Mouse (Mus musculus) v-Abl transformed pro-B cells (cell line): ENCODE measurements around the gene Ppp2r1b.

Source experiments
- in situ Hi-C, 2 experiments: fragments of 400-800 bp; cut with MboI; formaldehyde crosslinking; loops; one replicate each; pipeline ENCODE4 v1.15.1; 2025; ENCODE audit not compliant: unreplicated experiment in 2 of 2

The Ppp2r1b gene

DNA sequence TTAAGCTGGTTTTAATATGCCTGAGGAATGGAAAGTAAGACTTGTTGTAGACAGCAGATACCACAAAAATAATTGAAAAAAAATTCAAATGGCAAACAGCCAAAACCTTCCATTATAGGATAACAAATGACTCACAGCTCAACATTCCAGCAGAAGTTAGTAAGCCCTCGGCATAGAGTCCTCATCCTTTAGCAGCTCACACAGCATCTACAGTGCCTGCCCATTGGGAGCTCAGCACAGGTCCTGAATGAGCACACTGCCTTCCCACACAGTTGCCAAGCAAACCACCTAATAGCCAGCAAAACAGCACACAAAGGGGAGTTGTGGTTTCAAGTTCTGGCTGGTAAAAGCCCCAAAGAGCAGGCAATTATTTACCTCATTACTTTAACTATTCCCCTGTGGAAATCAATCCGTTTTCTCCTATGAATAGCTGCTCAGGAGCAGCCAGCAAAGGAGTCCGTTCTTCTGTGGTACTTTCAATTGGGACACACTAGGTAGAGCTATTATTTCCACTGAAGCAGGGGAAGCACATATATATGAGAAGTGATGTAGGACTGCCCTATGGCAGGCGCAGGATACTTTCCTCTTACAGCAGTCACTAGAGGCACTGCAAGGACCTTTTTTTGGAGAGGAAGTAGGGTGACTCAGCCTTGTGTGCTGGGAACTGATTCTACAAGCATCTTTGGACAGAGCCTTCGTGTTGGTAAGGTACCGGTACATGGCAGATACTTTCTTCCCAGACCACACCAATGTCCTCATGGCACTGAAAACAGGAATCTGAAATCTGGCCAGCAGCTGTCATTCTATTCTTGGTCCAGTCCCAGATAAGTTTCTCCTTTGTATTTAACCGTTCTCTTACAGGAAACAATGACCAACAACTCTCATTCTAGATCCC is 55.2 kb downstream of the Ppp2r1b start:
- in situ Hi-C loops, result no loop called here

DNA sequence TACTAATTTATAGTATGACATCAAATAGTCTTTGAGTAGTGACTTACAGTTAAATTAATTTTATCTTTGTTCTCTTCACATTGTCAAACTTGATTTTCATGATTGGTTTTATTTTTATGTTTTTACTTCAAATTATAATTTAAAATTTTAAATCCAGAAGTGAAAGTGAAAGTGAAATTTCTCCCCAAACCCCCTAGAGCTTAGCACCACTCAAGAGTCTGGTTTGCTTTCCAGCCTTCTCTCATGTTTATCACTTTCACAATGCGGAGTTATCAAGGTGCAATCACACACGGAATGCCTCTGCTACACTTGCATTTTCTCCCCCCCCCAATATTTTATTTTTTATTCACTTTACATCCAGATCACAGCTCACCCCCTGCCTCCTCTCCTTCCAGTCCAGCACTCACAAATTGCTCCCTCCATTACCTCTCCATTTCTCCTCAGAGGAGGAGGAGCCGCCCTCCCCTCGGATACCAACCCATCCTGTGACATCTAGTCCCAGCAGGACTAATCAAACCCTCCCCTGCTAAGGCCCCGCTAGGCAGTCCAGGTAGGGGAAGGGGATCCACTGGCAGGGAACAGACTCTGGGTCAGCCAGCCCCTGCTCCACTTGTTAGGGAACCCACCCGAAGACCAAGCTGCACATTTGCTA is 59.2 kb downstream of the Ppp2r1b start:
- in situ Hi-C loops, result no loop called here

- in situ Hi-C loops, result no loop called here
Measured at GRCm38 (mm10) chr9:50905321-50905720, 60.2 kb downstream of the Ppp2r1b start.

DNA sequence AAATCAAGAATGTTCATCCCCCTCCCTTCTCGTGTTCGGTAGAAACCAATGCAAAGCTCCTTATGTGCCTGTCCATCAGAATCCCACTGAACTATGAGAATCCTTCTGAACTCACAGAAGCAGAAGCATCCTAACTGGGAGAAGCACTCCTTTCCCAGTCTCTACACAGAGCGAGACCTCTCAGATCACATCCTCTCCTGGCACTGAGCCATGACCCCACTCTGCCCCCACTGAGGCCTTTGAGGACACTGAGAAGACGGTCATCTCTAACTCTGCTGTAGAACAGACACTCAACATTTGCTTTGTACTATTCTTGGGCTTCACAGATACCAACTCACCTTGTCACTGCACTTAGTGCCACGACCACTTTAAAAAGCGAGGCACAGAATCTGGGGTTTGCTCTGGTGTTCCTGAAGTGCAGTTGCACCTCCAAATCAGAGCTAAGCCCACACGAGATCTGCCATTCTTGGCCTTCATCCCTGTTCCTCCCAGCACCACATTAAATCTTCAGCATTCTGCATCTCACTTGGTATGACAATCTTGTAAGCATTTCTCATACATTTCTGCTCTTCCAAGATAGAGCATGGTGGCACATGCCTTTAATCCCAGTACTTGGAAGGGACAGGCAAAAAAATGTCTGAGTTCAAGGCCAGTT is 66.9 kb downstream of the Ppp2r1b start:
- in situ Hi-C loops, result no loop called here

DNA sequence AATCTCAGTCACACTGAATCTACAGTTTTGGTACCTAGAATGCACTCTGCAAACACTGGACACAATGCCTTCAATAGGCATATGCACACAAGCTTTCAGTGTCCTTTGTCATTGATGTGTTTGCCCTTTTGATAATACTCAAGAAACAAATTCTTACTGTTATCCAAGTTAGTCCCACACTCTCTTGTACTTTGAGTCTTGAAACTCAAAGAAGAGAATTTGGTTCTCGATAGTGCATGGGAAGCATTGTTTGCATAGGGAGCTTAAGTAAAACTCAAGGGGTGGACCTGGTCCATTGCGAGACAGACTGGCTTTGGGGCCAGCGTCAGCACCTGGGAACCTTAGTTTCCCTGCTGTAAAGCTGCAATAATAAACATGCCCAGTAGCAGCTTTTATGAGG is 73.0 kb downstream of the Ppp2r1b start:
- in situ Hi-C loops, result no loop called here

DNA sequence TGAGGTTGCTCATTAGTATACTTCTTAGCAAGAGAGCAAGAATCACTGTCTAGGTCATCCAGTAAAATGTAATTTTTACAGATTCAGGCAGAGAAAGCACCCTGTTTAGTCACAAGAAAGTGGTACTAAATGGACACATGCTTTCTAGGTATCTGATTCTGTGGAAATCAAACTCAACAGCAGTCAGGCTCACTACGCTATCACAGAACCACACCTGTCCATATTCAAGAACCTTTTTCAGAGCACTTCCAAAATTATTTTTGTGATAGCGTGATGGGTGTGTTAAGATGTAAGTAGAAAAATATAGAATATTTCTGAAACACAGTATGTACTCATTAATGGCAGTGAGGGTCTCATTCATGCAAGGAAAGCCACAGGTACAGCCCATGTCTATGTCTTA is 74.5 kb downstream of the Ppp2r1b start:
- in situ Hi-C loops, result no loop called here

DNA sequence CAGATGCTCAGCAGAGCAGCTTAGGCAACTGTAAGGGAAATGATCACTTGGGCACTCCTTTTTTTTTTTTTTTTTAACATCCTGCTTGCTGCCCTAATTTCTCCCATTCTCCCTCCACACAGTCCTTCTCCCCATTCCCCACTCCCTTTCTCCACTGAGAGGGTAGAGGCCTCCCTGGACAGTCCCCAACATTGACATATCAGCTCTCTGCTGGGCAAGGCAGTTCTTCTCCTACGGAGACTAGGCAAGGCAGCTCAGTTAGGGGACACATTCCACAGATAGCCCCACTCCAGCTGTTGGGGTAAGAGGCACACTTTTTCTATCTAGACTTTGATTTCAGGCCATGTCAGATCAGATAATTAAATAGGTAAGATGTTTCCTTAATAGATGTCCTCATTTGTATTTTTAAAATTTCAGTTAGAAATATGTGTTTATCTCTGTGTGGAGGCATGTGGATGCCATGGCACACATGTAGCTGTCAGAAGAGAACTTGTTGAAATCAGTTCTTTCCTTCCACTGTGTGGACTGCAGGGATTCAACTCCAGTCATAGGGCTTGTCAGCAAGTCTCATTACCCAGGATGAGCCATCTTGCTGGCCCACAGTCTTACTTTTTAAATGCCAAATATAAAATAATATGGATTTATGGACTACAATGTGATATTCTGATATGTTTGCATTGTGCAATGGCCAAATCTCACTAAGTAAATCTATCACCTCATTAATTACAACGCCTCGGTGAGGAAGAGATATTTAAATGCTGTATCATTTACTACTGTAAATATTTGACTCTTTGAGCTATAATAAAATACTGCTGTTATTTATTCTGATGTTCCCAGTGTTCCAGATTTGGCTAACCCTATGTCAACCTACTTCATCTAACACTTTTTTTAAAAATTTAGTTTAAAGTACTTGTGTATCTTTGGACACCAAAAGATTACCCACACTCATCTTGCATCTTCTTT is 76.1 kb downstream of the Ppp2r1b start:
- in situ Hi-C loops, result no loop called here

DNA sequence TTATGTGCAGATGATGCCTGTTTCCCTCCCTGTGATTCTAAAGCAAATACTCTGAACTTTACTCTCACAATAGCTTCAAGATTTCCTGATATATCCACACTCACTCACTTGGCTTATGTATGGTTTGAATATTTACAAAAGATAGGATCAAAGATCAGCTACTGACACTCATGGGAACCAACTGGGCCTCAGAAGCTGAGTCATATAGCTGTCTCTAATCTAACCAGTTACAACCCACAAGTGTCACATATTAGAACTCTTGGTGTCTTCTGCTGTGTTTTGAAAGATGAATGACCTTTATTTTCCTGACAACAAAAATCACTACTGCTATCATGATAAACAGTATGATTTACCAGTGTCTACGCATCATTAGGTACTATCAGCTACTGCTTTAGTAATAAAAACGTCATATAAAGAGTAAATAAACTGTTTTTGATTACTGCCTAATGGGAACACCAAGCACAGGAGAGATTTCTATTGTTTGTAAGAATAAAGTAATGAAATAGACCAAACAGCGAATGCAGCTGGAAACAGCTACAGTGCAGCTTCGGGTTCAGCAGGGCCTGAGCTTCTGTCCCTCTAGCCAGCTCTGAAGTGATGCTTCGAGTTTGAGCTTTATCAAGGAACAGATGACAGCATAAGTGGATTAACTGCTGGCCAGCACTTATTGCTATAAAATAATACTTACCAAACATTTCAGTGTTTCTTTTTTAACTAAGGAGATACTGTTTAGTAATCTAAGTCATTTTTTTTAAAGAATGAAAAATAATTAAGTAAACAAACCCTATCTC is 77.5 kb downstream of the Ppp2r1b start:
- in situ Hi-C loops, result no loop called here

DNA sequence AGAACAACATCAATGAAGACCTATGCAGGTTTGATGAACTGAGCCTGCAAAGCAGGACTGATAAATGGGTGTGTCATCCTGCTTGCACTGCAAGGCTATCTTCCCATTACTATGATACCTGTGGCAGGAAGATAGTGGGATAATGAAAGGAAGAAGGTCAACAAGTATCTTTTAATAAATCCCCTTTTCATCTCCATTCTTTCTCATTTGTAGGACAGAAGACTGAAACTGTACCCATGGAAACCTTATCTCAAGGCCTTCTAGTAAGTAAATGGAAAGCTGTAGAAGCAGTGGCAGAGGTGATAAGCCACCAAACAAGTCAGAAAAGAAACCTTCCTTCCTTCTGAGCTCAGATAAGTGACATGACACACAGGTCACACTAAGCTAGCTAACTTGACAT is 79.4 kb downstream of the Ppp2r1b start:
- in situ Hi-C loops, result no loop called here

DNA sequence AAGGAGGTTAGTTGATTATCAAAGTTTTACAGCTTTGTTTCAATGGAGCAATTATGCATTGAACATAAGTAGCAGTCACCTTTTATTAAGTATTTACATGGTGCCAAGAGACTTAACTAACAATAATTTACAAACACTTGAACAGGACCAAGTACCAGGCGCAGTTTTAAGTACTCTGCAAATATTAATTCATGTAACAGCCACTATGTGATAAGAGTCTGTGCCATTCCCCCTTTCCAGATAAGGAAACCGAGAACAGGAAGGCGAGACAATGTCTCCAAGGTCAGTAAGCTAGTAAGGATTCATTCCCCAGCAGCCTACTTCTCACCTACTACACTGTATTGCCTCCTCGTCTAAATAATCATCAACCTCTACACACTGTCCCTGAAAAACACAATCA is 80.7 kb downstream of the Ppp2r1b start:
- in situ Hi-C loops, result no loop called here

GRCm38 (mm10) chr9:50929986-50930385 is 84.9 kb downstream of the Ppp2r1b start:
- in situ Hi-C loops, result no loop called here

GRCm38 (mm10) chr9:50941804-50942401 is 96.8 kb downstream of the Ppp2r1b start:
- in situ Hi-C loops, result no loop called here

- in situ Hi-C loops, result no loop called here
Measured at GRCm38 (mm10) chr9:50942711-50943110, 97.6 kb downstream of the Ppp2r1b start.
